Mouse (Mus musculus) thymus, postnatal 4 days (tissue): ENCODE results near the gene Grin2b.
A peak's percentile ranks its signal among the peaks of the same experiment; 100 is the strongest.
"Not testable (repeated sequence)": the region's sequence is repeated elsewhere in the genome, so short reads cannot be mapped to it uniquely, and the experiment has no call there.

Experiments
- DNase-seq: peaks from one replicate; pipeline ENCODE4 v3.0.0; 2021

The Grin2b gene

GRCm38 (mm10) chr6:135876163-135876726, 297.1 kb downstream of the Grin2b start:
- no peak for DNase-seq

GRCm38 (mm10) chr6:135874626-135875025, 298.7 kb downstream of the Grin2b start:
- no peak for DNase-seq

GRCm38 (mm10) chr6:135865832-135866231, 307.5 kb downstream of the Grin2b start:
- DNase-seq = no peak

- no peak for DNase-seq
These were observed 309.3 kb downstream of the Grin2b start for GRCm38 (mm10) chr6:135863965-135864364.

- DNase-seq = no peak
These were observed 313.8 kb downstream of the Grin2b start for GRCm38 (mm10) chr6:135859502-135859901.

GRCm38 (mm10) chr6:135854173-135854591, 319.1 kb downstream of the Grin2b start:
- no peak for DNase-seq

GRCm38 (mm10) chr6:135843755-135844154, 329.6 kb downstream of the Grin2b start:
- DNase-seq = no peak

GRCm38 (mm10) chr6:135836353-135836752, 337.0 kb downstream of the Grin2b start:
- no peak for DNase-seq

- DNase-seq = no peak
These were observed 339.8 kb downstream of the Grin2b start for GRCm38 (mm10) chr6:135833542-135833941.

GRCm38 (mm10) chr6:135832041-135832440, 341.3 kb downstream of the Grin2b start:
- no peak for DNase-seq

- no peak for DNase-seq
These were observed 342.3 kb downstream of the Grin2b start for GRCm38 (mm10) chr6:135831032-135831431.

GRCm38 (mm10) chr6:135829458-135829857, 343.9 kb downstream of the Grin2b start:
- no peak for DNase-seq

GRCm38 (mm10) chr6:135828976-135829375, 344.3 kb downstream of the Grin2b start:
- no peak for DNase-seq

- DNase-seq = peak; percentile 48
These were observed 345.4 kb downstream of the Grin2b start for GRCm38 (mm10) chr6:135827942-135828341.

- DNase-seq = no peak
These were observed 346.0 kb downstream of the Grin2b start for GRCm38 (mm10) chr6:135827317-135827716.

- DNase-seq = not testable (repeated sequence)
These were observed 346.5 kb downstream of the Grin2b start for GRCm38 (mm10) chr6:135826776-135827175.

- DNase-seq = no peak
These were observed 355.9 kb downstream of the Grin2b start for GRCm38 (mm10) chr6:135817391-135817790.

- no peak for DNase-seq
These were observed 359.6 kb downstream of the Grin2b start for GRCm38 (mm10) chr6:135813755-135814154.

- no peak for DNase-seq
These were observed 367.9 kb downstream of the Grin2b start for GRCm38 (mm10) chr6:135805436-135805835.

GRCm38 (mm10) chr6:135799949-135800348, 373.4 kb downstream of the Grin2b start:
- DNase-seq = no peak

- no peak for DNase-seq
These were observed 374.9 kb downstream of the Grin2b start for GRCm38 (mm10) chr6:135798202-135798992.

GRCm38 (mm10) chr6:135797371-135798033, 375.8 kb downstream of the Grin2b start:
- DNase-seq = no peak

GRCm38 (mm10) chr6:135796911-135797310, 376.4 kb downstream of the Grin2b start:
- DNase-seq = no peak

- no peak for DNase-seq
These were observed 381.9 kb downstream of the Grin2b start for GRCm38 (mm10) chr6:135791412-135791811.
